Mouse (Mus musculus): ENCODE data around the gene Atf3. TPM values are rescaled to one million over a fixed set of nuclear protein-coding genes. Genes with fewer than 3 reads are reported as not detected.
A peak's percentile ranks its signal among the peaks of the same experiment; 100 is the strongest.

The Atf3 gene
- polyA plus RNA-seq, 1 experiment from 2014 or later, result 3.7 TPM

- Histone ChIP-seq H3K36me3 (ENCODE audit: insufficient read depth) (no peaks in the 10 kb centered on the region), H3K27ac (ENCODE audit: low read depth) (no peak overlapping the region), H3K27me3 (ENCODE audit: insufficient read depth, low read length) (0 out of 2 replicates have a peak, but pooled peaks cover 13% of the 10 kb centered on the region), H3K9ac (no peak overlapping the region), H3K4me2 (peak overlapping the region; percentile 10; the same call in 1 of the 2 replicates), H3K9me3 (ENCODE audit: low read depth, low read length) (no peaks in the 10 kb centered on the region), H3K4me1 (ENCODE audit: insufficient read depth) (peaks cover 8% of the 10 kb centered on the region), H3K4me3 (ENCODE audit: low read depth, low read length) (no peak overlapping the region)
- WGBS, result 31% methylated on average over 15 of the region's 15 CpGs
- DNase-seq, result peak; percentile 69
- ATAC-seq (ENCODE audit: insufficient read depth), result no peak
- TF ChIP-seq CTCF (IDR thresholded peaks at IDR 0.05; ENCODE audit: low read depth), result no peak
These were observed 39.2 kb downstream of the Atf3 start for GRCm38 (mm10) chr1:191178511-191179188.

- Histone ChIP-seq H3K9me3 (ENCODE audit: low read depth, low read length) (no peaks in the 10 kb centered on the region), H3K27ac (ENCODE audit: low read depth) (no peak overlapping the region), H3K4me1 (ENCODE audit: insufficient read depth) (peaks cover 8% of the 10 kb centered on the region), H3K9ac (no peak overlapping the region), H3K4me2 (no peak overlapping the region), H3K4me3 (ENCODE audit: low read depth, low read length) (no peak overlapping the region), H3K36me3 (ENCODE audit: insufficient read depth) (no peaks in the 10 kb centered on the region), H3K27me3 (ENCODE audit: insufficient read depth, low read length) (0 out of 2 replicates have a peak, but pooled peaks cover 13% of the 10 kb centered on the region)
- TF ChIP-seq CTCF (IDR thresholded peaks at IDR 0.05; ENCODE audit: low read depth), result no peak
- ATAC-seq (ENCODE audit: insufficient read depth) (no peak), DNase-seq (no peak)
- 59% methylated on average over 7 of the region's 7 CpGs for WGBS
These were observed 41.0 kb downstream of the Atf3 start for GRCm38 (mm10) chr1:191176887-191177286.

GRCm38 (mm10) chr1:191172487-191172886 is 45.4 kb downstream of the Atf3 start:
- TF ChIP-seq CTCF (IDR thresholded peaks at IDR 0.05; ENCODE audit: low read depth), result peak; percentile 70
- WGBS, result 11% methylated on average over 6 of the region's 6 CpGs

GRCm38 (mm10) chr1:191170444-191170843 is 47.4 kb downstream of the Atf3 start:
- no peak for TF ChIP-seq CTCF (IDR thresholded peaks at IDR 0.05; ENCODE audit: low read depth)
- no peak for ATAC-seq (ENCODE audit: insufficient read depth)

More at GRCm38 (mm10) chr1:191172487-191172886, 45.4 kb downstream of the Atf3 start:
- DNase-seq, result peak; percentile 77
- H3K4me1 ChIP-seq (ENCODE audit: insufficient read depth), result no peaks in the 10 kb centered on the region
- no peak for ATAC-seq (ENCODE audit: insufficient read depth)
- no peaks in the 10 kb centered on the region for H3K27me3 ChIP-seq (ENCODE audit: insufficient read depth, low read length)
- no peak overlapping the region for H3K4me2 ChIP-seq
- H3K4me3 ChIP-seq (ENCODE audit: low read depth, low read length), result no peak overlapping the region
- no peaks in the 10 kb centered on the region for H3K9me3 ChIP-seq (ENCODE audit: low read depth, low read length)
- H3K36me3 ChIP-seq (ENCODE audit: insufficient read depth), result no peaks in the 10 kb centered on the region
- no peak overlapping the region for H3K27ac ChIP-seq (ENCODE audit: low read depth)
- H3K9ac ChIP-seq, result no peak overlapping the region

GRCm38 (mm10) chr1:191166189-191166588 is 51.6 kb downstream of the Atf3 start:
- Histone ChIP-seq H3K4me2 (no peak overlapping the region), H3K4me3 (ENCODE audit: low read depth, low read length) (no peak overlapping the region), H3K27me3 (ENCODE audit: insufficient read depth, low read length) (no peaks in the 10 kb centered on the region), H3K9ac (no peak overlapping the region), H3K9me3 (ENCODE audit: low read depth, low read length) (no peaks in the 10 kb centered on the region), H3K4me1 (ENCODE audit: insufficient read depth) (no peaks in the 10 kb centered on the region), H3K27ac (ENCODE audit: low read depth) (no peak overlapping the region), H3K36me3 (ENCODE audit: insufficient read depth) (no peaks in the 10 kb centered on the region)
- no peak for TF ChIP-seq CTCF (IDR thresholded peaks at IDR 0.05; ENCODE audit: low read depth)
- WGBS, result 62% methylated on average over 4 of the region's 4 CpGs
- DNase-seq (no peak), ATAC-seq (ENCODE audit: insufficient read depth) (no peak)

More at GRCm38 (mm10) chr1:191170444-191170843, 47.4 kb downstream of the Atf3 start:
- Histone ChIP-seq H3K9me3 (ENCODE audit: low read depth, low read length) (no peaks in the 10 kb centered on the region), H3K4me1 (ENCODE audit: insufficient read depth) (no peaks in the 10 kb centered on the region), H3K27me3 (ENCODE audit: insufficient read depth, low read length) (no peaks in the 10 kb centered on the region), H3K4me3 (ENCODE audit: low read depth, low read length) (no peak overlapping the region), H3K36me3 (ENCODE audit: insufficient read depth) (no peaks in the 10 kb centered on the region), H3K27ac (ENCODE audit: low read depth) (no peak overlapping the region), H3K4me2 (no peak overlapping the region), H3K9ac (no peak overlapping the region)
- no peak for DNase-seq
- WGBS, result 82% methylated on average over 2 of the region's 2 CpGs

- ATAC-seq (ENCODE audit: insufficient read depth) (no peak), DNase-seq (no peak)
- H3K4me1 ChIP-seq (ENCODE audit: insufficient read depth), result no peaks in the 10 kb centered on the region
- no peak within 1 kb of the TSS for H3K27ac ChIP-seq (ENCODE audit: low read depth)
- no peaks in the 10 kb centered on the region for H3K27me3 ChIP-seq (ENCODE audit: insufficient read depth, low read length)
- WGBS, result 74% methylated on average over 3 of the region's 3 CpGs
- H3K9ac ChIP-seq, result no peak within 1 kb of the TSS
- no peaks in the 10 kb centered on the region for H3K9me3 ChIP-seq (ENCODE audit: low read depth, low read length)
- no peak for TF ChIP-seq CTCF (IDR thresholded peaks at IDR 0.05; ENCODE audit: low read depth)
- H3K36me3 ChIP-seq (ENCODE audit: insufficient read depth), result no peaks in the 10 kb centered on the region
- H3K4me2 ChIP-seq, result no peak within 1 kb of the TSS
- H3K4me3 ChIP-seq (ENCODE audit: low read depth, low read length), result no peak within 1 kb of the TSS
These were observed 53.1 kb downstream of the Atf3 start, which contains the start of gene Fam71a for GRCm38 (mm10) chr1:191164717-191165116. TSS of gene Fam71a (minus strand) at chr1:191164817.

GRCm38 (mm10) chr1:191154314-191154713 is 63.5 kb downstream of the Atf3 start:
- Histone ChIP-seq H3K27me3 (ENCODE audit: insufficient read depth, low read length) (no peaks in the 10 kb centered on the region), H3K9me3 (ENCODE audit: low read depth, low read length) (no peaks in the 10 kb centered on the region; the same call in 1 of the 2 replicates), H3K36me3 (ENCODE audit: insufficient read depth) (no peaks in the 10 kb centered on the region), H3K4me2 (no peak overlapping the region), H3K4me3 (ENCODE audit: low read depth, low read length) (no peak overlapping the region), H3K27ac (ENCODE audit: low read depth) (peak overlapping the region; percentile 14; the same call in 1 of the 2 replicates), H3K4me1 (ENCODE audit: insufficient read depth) (no peaks in the 10 kb centered on the region), H3K9ac (no peak overlapping the region)
- no peak for TF ChIP-seq CTCF (IDR thresholded peaks at IDR 0.05; ENCODE audit: low read depth)
- 19% methylated on average over 3 of the region's 3 CpGs for WGBS
- ATAC-seq (ENCODE audit: insufficient read depth), result no peak; the same call in 1 of the 2 replicates
- peak; percentile 50 for DNase-seq
